Mouse (Mus musculus): ENCODE results near the gene Msmo1.
A peak's percentile ranks its signal among the peaks of the same experiment; 100 is the strongest.

Msmo1 gene

DNA sequence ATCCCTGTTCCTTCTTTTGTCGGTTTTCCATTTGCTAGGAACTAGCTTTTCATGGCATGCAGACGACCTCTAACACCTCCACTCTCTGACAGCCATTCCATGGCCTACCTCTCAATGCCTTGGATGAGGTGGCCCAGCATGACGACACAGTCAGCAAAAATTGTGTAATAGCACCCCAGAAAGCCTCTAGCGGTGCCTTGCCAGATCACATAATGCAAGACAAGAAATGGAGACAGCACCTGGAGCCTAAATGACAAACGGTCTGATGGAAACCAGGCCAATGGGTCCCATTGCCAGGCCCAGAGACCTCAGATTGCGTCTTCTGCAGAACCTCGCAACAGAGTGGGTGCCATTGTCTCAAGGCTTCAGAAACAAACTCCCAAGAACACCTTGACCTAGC, 21.1 kb downstream of the Msmo1 start:
- no peak for DNase-seq (ENCODE audit: inconsistent ontology term)

DNA sequence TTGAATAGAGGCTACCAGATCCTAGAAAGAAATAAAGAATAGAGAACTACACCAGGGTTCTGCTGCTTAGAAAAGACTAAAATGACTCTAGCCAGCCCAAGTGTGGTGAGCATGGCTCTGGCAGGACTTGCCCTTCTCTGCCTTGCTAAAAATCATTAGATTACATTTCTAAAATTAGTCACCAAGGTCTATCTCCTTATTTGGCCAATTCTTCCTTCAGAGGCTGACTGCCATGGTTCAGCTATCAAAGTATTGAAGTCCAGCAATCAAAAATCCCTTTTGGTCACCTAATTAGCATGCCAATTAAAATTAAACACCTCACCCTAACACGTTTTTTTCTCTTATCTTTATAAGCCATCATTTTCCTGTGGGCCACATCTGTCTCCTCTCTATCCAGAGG, 22.0 kb downstream of the Msmo1 start:
- no peak for DNase-seq (ENCODE audit: inconsistent ontology term)

DNA sequence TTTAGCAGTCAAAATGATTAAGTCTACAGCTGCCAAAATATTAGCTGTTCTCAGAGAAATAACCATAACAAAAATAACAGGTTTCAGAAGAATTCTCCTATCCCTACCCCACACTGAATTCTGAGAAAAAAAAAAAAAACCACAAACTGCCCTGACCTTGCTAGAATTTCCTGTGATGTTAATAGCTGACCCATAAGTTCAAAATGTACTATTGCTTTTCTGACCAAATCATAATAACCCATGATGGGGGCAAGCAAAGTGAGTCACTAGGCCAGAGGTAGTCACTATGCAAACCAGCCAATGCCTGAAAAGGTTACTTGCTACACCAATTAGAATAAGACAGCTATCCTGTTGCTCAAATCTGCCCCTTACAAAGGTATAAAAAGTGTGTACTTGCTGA, 26.1 kb downstream of the Msmo1 start:
- DNase-seq (ENCODE audit: inconsistent ontology term): no peak

DNA sequence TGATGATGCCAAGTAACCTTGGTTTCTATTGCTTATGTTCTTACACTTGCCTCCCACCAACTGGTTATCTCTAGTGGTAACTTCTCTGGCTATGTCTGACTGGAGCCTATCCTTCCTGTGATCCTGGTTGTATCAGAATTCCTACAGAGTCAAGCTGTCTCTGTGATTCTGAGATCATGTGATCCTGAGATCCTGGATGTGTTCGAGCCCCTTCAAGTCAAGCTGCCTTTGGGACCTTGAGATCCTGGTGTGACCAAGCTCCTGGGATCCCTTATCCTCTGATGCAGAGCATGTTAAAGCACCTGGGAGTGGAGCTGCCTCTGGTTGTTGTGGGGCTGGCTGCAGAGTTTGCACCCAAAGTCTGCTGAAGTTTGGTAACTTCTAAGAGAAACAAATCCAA, 30.4 kb downstream of the Msmo1 start:
- no peak for DNase-seq (ENCODE audit: inconsistent ontology term)

DNA sequence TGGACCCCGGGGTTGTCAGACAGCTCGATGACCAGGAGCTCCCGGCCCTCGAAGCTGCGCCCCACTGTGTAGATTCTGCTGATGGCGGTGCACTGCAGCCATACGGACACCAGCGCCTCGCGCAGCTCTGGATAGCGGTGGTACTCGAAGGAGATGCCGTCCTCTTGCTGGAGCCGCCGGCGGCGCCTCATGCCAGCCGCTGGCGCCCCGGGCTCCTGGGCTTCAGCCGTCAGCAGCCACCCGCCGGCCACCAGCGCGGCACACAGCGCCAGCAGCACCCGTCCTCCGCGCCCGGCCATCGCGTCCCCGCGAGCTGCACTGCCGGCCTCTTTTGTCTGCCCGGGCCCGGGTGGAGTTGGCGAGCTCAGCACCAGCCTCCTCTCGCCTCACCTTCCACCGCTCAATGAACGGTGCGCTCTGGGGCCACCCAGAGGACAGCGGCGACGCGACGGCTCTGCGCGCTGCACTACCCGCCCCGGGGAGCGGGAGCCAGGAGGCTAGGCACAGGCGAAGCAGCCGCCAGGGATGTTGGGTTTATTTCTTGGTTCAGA, 40.9 kb downstream of the Msmo1 start, which contains the start of gene Cpe:
Cpe (minus strand) TSS at position 404 of the 551 bp plus-strand sequence.
- peak; percentile 92 for DNase-seq (ENCODE audit: inconsistent ontology term)

DNA sequence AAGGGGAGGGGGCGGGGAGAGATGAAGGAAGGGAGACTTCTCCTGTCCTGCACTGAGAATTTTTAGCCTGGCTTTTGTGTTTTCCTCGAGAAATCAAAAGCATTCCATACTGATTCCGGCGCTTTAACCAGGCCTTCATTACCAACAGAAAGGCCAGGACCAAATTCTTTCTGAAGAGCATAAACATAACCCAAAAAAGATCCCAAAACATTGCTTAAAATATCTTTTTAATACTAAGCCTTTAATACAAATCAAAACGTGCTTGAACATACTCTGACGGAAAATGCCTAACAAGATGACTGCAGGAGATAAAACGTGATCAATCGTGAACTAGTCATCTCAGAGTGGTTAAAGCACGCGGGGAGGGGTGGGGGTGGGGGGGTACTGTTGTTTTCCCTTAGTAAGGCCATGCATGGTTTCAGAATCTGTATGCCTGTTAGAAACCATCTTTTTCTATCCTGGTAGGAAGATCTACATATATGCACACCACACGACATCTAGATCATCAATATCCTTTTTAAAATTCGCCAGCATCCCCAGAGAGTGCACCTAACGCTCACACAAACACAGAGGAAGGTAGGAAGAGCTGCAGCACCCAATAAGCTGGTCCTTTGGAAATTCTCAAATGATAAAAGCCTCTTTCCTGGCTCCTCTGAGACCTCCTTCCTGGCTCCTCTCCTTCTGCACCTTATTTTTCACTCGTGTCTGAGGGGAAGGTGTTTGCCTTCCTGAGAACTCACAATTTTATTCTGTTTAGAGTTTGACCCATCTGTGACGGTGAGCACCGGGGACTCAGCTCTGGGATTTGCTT, 41.8 kb downstream of the Msmo1 start:
- peak; percentile 43 for DNase-seq (ENCODE audit: inconsistent ontology term)

DNA sequence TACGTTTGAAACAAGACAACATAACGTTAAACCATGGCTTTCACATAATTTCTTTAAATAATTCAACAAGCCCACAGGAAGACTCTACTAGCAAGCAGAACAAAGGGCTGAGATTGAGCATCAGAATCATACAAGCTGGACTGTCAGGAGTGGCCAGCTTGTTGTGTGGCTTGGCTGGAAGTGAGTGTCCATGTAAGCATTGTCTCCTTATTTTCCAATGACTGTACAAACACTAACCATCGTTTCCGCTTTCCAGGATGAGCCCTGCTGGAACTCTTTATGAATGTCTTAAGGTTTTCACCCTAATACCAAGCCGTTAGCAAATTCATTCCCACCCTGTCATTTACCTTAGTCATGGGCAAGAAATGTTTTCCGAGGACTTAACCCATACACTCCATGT, 42.7 kb downstream of the Msmo1 start:
- DNase-seq (ENCODE audit: inconsistent ontology term): peak; percentile 39

DNA sequence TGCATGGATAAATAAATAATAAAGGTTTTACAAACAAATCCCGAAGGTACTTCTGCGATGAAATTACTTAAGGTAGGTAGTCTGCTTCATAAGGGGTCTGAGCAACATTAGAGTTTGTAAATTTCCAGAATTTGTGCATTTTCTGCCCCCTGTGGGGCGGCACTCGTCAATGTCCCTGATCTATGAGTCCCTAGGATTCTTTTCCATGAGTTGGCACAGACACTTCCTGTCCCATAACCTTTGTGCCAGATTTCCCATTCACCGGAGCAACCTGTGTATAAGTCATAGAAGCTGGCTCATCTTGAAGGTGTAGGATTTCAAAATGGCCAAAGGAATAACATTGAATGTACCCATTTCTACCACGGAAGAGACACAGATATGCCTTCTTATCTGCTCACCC, 43.3 kb downstream of the Msmo1 start:
- no peak for DNase-seq (ENCODE audit: inconsistent ontology term)

DNA sequence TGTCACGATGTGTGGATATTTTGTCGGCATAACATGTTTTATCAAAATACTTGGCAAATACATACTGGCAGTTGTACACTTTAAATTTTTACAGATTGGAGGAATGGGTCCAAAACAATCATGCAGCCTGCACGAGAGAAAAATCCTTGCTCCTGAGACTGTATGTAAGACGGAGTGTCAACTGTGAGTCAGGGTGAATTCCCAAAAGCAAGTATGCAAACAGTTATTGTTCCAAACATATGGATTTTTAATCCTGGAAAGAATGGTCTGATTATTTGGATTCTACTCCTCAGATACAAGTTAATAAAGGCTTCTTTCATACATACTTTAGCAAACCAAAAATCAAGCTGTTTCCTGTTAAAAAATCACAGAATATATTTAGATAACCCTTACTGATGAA, 44.9 kb downstream of the Msmo1 start:
- DNase-seq (ENCODE audit: inconsistent ontology term): no peak

DNA sequence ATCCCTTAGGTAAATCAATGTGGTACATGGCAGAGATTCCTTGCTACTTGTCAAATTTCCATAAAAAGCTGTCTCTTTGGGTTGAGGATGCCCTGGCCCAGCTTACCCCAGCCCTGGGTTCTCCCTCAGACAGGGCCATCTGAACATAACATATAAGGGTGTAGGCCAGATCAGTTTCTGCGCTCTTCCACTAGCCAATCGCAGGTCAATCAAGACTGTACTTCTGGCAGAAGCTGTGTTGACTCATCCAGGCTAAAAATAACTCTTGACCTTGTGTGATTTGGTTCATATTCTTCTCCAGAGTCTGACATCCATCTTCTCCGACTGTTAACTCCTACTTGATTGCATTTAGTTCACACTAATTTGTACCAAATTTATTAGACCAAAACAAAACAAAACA, 45.4 kb downstream of the Msmo1 start:
- DNase-seq (ENCODE audit: inconsistent ontology term): peak; percentile 24

DNA sequence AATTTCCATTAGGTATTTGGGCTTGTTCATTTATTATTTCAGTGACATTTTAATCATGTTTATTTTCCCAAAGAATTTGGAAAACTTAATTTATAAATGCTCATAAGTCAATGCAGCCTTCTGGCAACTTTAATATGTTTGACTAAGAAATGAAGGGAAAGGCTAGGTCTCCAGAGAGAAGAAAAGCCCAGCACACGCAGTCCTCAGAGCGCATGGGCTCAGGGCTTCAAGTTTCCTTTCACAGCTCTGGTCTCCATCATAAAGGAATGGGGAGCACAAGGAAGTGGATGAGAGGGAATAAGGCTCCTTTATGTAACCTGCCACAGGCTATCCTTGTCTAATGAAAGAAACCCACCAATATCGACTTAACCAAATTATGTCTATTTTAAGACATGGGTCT, 51.1 kb downstream of the Msmo1 start:
- DNase-seq (ENCODE audit: inconsistent ontology term): no peak

DNA sequence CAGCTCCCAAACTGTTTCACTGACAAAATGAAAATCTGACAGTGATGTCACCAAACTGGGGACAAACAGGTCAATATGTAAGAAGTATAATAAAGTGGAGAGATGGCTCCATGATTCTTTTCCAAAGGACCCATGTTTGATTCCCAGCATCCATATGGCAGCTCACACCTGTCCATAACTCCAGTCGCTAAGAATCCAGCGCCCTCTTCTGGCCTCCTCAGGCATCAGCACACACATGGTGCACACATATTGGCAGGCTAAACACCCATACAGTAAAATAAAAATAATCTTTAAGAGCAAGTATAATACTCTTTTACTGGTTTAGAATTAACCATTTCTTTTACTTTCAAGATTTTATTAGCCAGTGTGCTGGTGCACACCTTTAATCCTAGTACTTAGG, 57.2 kb downstream of the Msmo1 start:
- DNase-seq (ENCODE audit: inconsistent ontology term): no peak

DNA sequence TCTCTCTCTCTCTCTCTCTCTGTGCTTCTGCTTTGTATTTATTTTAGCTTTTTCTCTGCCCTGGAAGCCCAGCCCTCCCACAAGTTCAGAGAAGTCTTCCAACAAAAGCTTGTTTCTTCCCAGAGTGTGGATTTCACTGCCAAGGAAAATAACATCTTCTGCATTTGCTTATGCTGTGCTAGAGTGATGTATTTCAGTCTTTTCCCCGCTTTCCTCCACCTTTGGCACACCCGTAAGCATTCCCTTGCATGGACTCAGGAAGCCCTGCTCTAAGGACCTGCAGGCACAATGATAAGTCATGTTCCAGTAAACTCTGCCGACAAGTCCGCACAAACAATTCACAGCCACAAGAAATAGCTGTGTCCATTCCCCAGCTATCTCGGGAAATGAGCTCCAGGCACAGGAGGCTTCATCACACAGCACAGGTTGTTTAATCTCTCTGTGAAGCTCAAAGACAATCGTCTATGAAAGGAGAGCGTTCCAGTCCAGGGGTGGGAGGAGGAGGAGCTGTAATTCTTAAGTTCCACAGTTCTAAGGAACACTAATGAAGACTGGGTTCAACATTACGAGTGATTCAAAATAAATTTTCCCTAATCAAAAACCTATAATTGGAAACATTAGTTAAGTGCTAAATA, 58.5 kb downstream of the Msmo1 start:
- DNase-seq (ENCODE audit: inconsistent ontology term): no peak

DNA sequence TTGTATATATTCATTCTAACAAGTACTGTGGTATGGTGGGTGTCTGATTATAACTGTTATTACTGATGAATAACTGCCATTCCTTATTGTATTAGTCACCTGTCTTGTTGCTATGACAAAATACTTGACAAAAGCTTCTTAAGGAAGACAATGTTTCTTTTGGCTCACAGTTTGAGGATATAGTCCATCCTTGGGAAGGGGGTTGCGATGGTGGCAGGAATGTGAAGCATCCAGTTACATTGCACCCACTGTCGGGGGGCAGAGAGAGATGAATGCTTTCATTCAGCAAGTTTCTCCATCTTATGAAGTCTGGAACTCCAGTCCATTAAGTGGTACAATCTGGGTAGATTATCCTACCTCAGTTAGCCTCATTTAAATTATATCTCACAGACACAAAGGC, 60.7 kb downstream of the Msmo1 start:
- peak; percentile 79 for DNase-seq (ENCODE audit: inconsistent ontology term)

DNA sequence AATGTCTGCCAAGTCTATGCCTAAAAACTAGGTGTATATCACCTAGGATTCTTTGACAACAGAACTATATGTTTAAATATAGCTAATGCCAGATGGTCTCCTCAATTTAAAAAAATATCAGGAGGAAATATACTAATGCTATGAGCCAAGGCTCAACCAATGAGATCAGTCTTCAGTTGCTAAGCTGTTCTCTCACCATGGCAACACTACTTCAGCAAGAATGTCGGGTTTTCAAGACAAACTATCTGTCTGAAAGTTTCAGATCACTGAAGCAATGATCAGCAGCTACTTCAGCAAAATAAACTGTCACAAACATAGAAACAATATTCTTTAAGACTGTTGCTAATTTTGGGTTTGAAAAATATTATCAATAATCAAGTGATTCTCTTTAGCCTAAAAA, 61.7 kb downstream of the Msmo1 start:
- no peak for DNase-seq (ENCODE audit: inconsistent ontology term)

All from Muller cell, postnatal 12 days (primary cell).